Mouse (Mus musculus): ENCODE results near the gene Slc41a2. TPM values are rescaled to one million over a fixed set of nuclear protein-coding genes. Genes with fewer than 3 reads are reported as not detected.
"Not testable (repeated sequence)": the region's sequence is repeated elsewhere in the genome, so short reads cannot be mapped to it uniquely, and the experiment has no call there.

The Slc41a2 gene
- polyA plus RNA-seq, 1 experiment from 2014 or later, result 1.6 TPM

DNA sequence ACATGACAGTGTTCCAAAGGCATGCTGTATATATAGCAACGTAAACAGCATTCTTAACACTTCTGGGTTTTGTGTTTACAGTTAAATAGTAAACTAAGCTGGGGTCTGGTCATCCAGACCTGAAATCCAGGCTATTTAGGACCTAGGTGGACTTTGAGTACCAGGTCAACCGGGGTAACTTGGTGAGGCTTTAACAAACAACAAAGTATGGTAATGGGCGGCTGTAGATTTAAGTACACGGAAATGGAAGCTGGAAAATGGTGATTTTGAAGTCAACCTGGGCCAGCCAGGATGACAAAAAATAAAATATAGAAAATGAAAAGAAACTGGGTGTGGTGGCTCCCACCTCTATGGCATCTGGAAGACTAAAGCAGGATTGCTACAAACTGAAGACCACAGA is 21.8 kb upstream of the Slc41a2 start:
- H3K9me3 ChIP-seq (ENCODE audit: control insufficient read depth, low read length), result no peaks in the 10 kb centered on the region
- no peak overlapping the region for H3K9ac ChIP-seq (ENCODE audit: low read length)
- peak overlapping the region; percentile 85 for H3K4me3 ChIP-seq (ENCODE audit: low read depth, low read length)
- no peak; the same call in 1 of the 2 replicates for ATAC-seq (replicated peaks; ENCODE audit: low FRiP score, low TSS enrichment, low read depth)
- DNase-seq (ENCODE audit: low spot score), result no peak
- H3K4me1 ChIP-seq (replicated peaks; ENCODE audit: control insufficient read depth, insufficient read depth, low read length), result peaks cover 6% of the 10 kb centered on the region
- H3K36me3 ChIP-seq (ENCODE audit: control insufficient read depth, insufficient read depth, low read length), result peaks cover 22% of the 10 kb centered on the region
- WGBS, result 64% methylated on average over 4 of the region's 4 CpGs
- H3K27me3 ChIP-seq (replicated peaks; ENCODE audit: control insufficient read depth, insufficient read depth, low read length), result no peaks in the 10 kb centered on the region
- H3K27ac ChIP-seq (ENCODE audit: low read depth), result 0 out of 2 replicates have a peak overlapping the region, but pooled peaks have one; percentile 43
- peak overlapping the region; percentile 62 for H3K4me2 ChIP-seq (ENCODE audit: low read length)

DNA sequence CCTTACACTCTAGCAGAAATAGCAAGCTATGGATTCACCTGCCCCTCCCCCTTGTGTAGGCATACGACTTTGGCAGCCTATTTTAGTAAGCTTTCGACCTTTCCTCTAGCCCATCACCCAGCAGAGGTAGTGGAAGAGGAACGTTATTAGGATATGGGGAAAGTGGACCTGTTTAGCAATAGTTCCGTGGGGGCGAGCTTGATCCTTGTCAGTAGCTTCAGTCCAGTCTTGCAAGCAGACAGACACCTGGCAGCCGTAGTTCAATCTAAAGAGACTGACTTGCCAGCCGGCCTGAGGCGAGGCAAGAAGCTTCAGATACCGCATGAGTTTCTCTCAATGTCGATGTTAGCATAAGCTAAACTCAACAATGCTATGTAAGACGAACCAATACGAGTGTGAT is 18.7 kb upstream of the Slc41a2 start:
- no peak overlapping the region for H3K4me3 ChIP-seq (ENCODE audit: low read depth, low read length)
- no peak for ATAC-seq (replicated peaks; ENCODE audit: low FRiP score, low TSS enrichment, low read depth)
- no peak overlapping the region for H3K9ac ChIP-seq (ENCODE audit: low read length)
- no peak for DNase-seq (ENCODE audit: low spot score)
- peaks cover 6% of the 10 kb centered on the region for H3K4me1 ChIP-seq (replicated peaks; ENCODE audit: control insufficient read depth, insufficient read depth, low read length)
- no peaks in the 10 kb centered on the region for H3K36me3 ChIP-seq (ENCODE audit: control insufficient read depth, insufficient read depth, low read length)
- H3K27ac ChIP-seq (ENCODE audit: low read depth), result no peak overlapping the region
- H3K27me3 ChIP-seq (replicated peaks; ENCODE audit: control insufficient read depth, insufficient read depth, low read length), result no peaks in the 10 kb centered on the region
- H3K9me3 ChIP-seq (ENCODE audit: control insufficient read depth, low read length), result no peaks in the 10 kb centered on the region
- H3K4me2 ChIP-seq (ENCODE audit: low read length), result no peak overlapping the region
- 79% methylated on average over 12 of the region's 12 CpGs for WGBS

DNA sequence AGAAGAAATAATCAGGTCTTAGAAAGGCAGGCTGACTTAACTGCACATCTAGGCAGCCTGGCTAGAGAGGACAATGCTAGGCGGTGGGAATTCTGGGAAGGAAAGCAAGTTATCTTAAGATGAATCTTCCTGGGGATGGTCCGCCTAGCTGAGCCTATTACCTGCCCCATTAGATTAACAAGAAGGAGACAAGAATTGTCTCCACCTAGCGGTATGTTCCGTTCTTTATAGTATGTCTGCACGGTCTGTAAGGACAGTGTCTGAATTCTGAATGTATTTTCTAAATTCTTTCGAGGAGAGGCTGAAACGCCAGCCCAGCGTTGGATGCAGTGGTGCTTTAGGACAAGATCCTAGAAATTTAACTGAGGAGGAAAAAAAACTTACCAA is 16.6 kb upstream of the Slc41a2 start:
- Histone ChIP-seq H3K36me3 (ENCODE audit: control insufficient read depth, insufficient read depth, low read length) (no peaks in the 10 kb centered on the region), H3K4me1 (replicated peaks; ENCODE audit: control insufficient read depth, insufficient read depth, low read length) (peaks cover 2% of the 10 kb centered on the region; the same call in 1 of the 2 replicates), H3K4me3 (ENCODE audit: low read depth, low read length) (no peak overlapping the region), H3K27me3 (replicated peaks; ENCODE audit: control insufficient read depth, insufficient read depth, low read length) (no peaks in the 10 kb centered on the region), H3K4me2 (ENCODE audit: low read length) (peak overlapping the region; percentile 11; the same call in 1 of the 2 replicates), H3K27ac (ENCODE audit: low read depth) (no peak overlapping the region), H3K9ac (ENCODE audit: low read length) (no peak overlapping the region), H3K9me3 (ENCODE audit: control insufficient read depth, low read length) (no peaks in the 10 kb centered on the region)
- 62% methylated on average over 8 of the region's 8 CpGs for WGBS
- DNase-seq (ENCODE audit: low spot score), result no peak
- ATAC-seq (replicated peaks; ENCODE audit: low FRiP score, low TSS enrichment, low read depth), result no peak

DNA sequence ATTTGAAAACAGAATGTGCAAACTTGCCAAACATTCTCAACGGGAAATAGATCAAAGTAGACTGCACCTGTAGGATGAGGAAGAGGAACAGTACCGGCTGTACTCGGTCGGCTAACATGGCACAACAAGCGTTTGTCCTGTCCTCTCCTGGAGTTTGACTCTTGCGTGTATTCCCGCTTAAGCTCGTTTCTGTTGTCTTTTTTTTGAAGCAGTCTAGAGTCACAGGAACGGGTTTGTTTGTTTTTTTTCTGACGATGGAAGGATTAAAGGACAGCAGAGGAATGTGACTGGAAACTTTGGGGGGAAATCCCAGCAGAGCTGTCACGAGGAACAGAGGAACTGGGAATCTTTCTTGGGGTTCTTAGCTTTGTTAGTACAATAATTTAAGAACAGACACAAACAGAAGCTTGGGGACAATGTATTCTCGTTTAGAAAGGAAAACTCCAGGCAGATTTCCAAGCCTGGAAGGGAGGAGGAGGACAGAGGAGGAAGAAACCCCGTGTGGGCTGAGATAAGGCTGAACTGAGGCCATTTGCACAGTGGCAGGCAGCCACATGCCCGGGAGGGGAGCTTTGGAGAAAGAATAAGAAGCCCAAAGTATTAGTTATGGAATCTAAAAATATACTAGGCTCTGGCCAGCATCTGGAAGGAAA is 16.1 kb upstream of the Slc41a2 start:
- DNase-seq (ENCODE audit: low spot score) (no peak), ATAC-seq (replicated peaks; ENCODE audit: low FRiP score, low TSS enrichment, low read depth) (no peak)
- Histone ChIP-seq H3K9me3 (ENCODE audit: control insufficient read depth, low read length) (no peaks in the 10 kb centered on the region), H3K27me3 (replicated peaks; ENCODE audit: control insufficient read depth, insufficient read depth, low read length) (no peaks in the 10 kb centered on the region), H3K36me3 (ENCODE audit: control insufficient read depth, insufficient read depth, low read length) (no peaks in the 10 kb centered on the region), H3K4me1 (replicated peaks; ENCODE audit: control insufficient read depth, insufficient read depth, low read length) (no peaks in the 10 kb centered on the region), H3K4me2 (ENCODE audit: low read length) (peak overlapping the region; percentile 11; the same call in 1 of the 2 replicates), H3K27ac (ENCODE audit: low read depth) (no peak overlapping the region), H3K9ac (ENCODE audit: low read length) (no peak overlapping the region), H3K4me3 (ENCODE audit: low read depth, low read length) (no peak overlapping the region)
- WGBS, result 36% methylated on average over 14 of the region's 14 CpGs

DNA sequence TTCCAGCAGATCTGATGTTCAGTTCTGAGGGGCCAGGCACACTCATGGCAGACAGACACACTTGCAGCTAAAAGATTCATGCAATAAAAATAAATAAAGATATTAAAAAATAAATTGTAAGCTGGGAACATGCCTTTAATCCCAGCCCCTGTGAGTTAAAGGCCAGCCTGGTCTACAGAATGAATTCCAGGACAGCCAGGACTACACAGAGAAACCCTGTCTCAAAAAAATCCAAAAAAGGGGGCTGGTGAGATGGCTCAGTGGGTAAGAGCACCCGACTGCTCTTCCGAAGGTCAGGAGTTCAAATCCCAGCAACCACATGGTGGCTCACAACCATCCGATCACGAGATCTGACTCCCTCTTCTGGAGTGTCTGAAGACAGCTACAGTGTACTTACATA is 14.1 kb upstream of the Slc41a2 start:
- not testable (repeated sequence) for DNase-seq (ENCODE audit: low spot score); H3K4me2 ChIP-seq (ENCODE audit: low read length); H3K27me3 ChIP-seq (replicated peaks; ENCODE audit: control insufficient read depth, insufficient read depth, low read length); H3K36me3 ChIP-seq (ENCODE audit: control insufficient read depth, insufficient read depth, low read length); ATAC-seq (replicated peaks; ENCODE audit: low FRiP score, low TSS enrichment, low read depth); H3K9ac ChIP-seq (ENCODE audit: low read length); H3K9me3 ChIP-seq (ENCODE audit: control insufficient read depth, low read length); H3K4me1 ChIP-seq (replicated peaks; ENCODE audit: control insufficient read depth, insufficient read depth, low read length); H3K4me3 ChIP-seq (ENCODE audit: low read depth, low read length); H3K27ac ChIP-seq (ENCODE audit: low read depth)
- WGBS, result 76% methylated on average over 4 of the region's 4 CpGs

DNA sequence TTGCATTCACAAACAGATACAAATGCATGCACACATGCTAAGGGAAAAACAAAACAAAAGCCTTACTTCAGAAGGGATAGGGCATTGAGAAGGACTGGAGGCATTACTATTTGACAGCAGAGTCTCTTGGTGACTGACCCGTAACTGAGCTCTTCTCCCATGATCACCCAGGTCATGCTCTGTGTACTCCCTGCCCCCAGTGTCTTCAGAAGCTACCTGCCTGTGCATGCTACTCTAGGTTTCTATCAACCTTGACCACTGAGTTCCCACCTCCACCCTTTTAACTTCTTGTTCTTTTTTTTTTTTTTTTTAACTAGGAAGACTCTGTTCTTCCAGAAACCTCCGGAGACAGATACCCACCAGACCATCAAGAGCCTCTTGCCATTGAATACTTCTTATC is 13.0 kb upstream of the Slc41a2 start:
- no peak for DNase-seq (ENCODE audit: low spot score)
- Histone ChIP-seq H3K4me1 (replicated peaks; ENCODE audit: control insufficient read depth, insufficient read depth, low read length) (no peaks in the 10 kb centered on the region), H3K9ac (ENCODE audit: low read length) (no peak overlapping the region), H3K4me3 (ENCODE audit: low read depth, low read length) (no peak overlapping the region), H3K36me3 (ENCODE audit: control insufficient read depth, insufficient read depth, low read length) (no peaks in the 10 kb centered on the region), H3K4me2 (ENCODE audit: low read length) (no peak overlapping the region), H3K9me3 (ENCODE audit: control insufficient read depth, low read length) (no peaks in the 10 kb centered on the region), H3K27ac (ENCODE audit: low read depth) (no peak overlapping the region), H3K27me3 (replicated peaks; ENCODE audit: control insufficient read depth, insufficient read depth, low read length) (no peaks in the 10 kb centered on the region)
- 85% methylated on average over 2 of the region's 2 CpGs for WGBS
- ATAC-seq (replicated peaks; ENCODE audit: low FRiP score, low TSS enrichment, low read depth), result no peak

DNA sequence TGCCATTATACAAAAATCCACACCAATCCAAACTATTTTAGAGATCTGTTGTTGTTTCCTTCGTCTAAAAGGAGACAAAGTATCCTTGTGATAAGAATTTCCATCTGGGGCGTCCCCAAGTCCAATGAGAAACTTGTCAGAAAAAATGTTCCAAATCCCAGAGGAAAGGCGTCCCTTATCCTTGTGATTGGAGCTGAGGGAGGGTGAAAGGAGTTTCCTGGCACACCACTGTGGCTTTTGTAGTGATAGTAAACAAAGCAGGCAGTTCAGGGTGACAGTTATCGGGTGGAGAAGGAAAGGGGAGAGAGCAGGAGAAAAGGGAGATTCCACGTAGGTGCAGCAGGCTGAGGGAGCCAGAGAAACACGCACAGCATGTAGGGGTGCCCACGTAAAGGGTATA is 9.8 kb upstream of the Slc41a2 start:
- DNase-seq (ENCODE audit: low spot score) (no peak), ATAC-seq (replicated peaks; ENCODE audit: low FRiP score, low TSS enrichment, low read depth) (no peak)
- 32% methylated on average over 7 of the region's 7 CpGs for WGBS

GRCm38 (mm10) chr10:83346359-83346736 is 8.7 kb upstream of the Slc41a2 start:
- no peaks in the 10 kb centered on the region for H3K4me1 ChIP-seq (replicated peaks; ENCODE audit: control insufficient read depth, insufficient read depth, low read length)
- H3K4me2 ChIP-seq (ENCODE audit: low read length), result no peak overlapping the region
- WGBS, result 85% methylated on average over 5 of the region's 5 CpGs
- H3K4me3 ChIP-seq (ENCODE audit: low read depth, low read length), result no peak overlapping the region
- no peak overlapping the region for H3K27ac ChIP-seq (ENCODE audit: low read depth)
- ATAC-seq (replicated peaks; ENCODE audit: low FRiP score, low TSS enrichment, low read depth) (no peak), DNase-seq (ENCODE audit: low spot score) (no peak)
- no peak overlapping the region for H3K9ac ChIP-seq (ENCODE audit: low read length)
- H3K27me3 ChIP-seq (replicated peaks; ENCODE audit: control insufficient read depth, insufficient read depth, low read length), result no peaks in the 10 kb centered on the region
- no peaks in the 10 kb centered on the region for H3K36me3 ChIP-seq (ENCODE audit: control insufficient read depth, insufficient read depth, low read length)
- H3K9me3 ChIP-seq (ENCODE audit: control insufficient read depth, low read length), result no peaks in the 10 kb centered on the region

More for the DNA sequence above, 9.8 kb upstream of the Slc41a2 start:
- H3K27me3 ChIP-seq (replicated peaks; ENCODE audit: control insufficient read depth, insufficient read depth, low read length), result no peaks in the 10 kb centered on the region
- H3K36me3 ChIP-seq (ENCODE audit: control insufficient read depth, insufficient read depth, low read length), result no peaks in the 10 kb centered on the region
- H3K4me2 ChIP-seq (ENCODE audit: low read length), result no peak overlapping the region
- no peaks in the 10 kb centered on the region for H3K4me1 ChIP-seq (replicated peaks; ENCODE audit: control insufficient read depth, insufficient read depth, low read length)
- no peak overlapping the region for H3K9ac ChIP-seq (ENCODE audit: low read length)
- H3K9me3 ChIP-seq (ENCODE audit: control insufficient read depth, low read length), result no peaks in the 10 kb centered on the region
- H3K27ac ChIP-seq (ENCODE audit: low read depth), result no peak overlapping the region
- H3K4me3 ChIP-seq (ENCODE audit: low read depth, low read length), result no peak overlapping the region

GRCm38 (mm10) chr10:83345693-83346358 is 8.1 kb upstream of the Slc41a2 start:
- Histone ChIP-seq H3K36me3 (ENCODE audit: control insufficient read depth, insufficient read depth, low read length) (no peaks in the 10 kb centered on the region), H3K9ac (ENCODE audit: low read length) (no peak overlapping the region), H3K27ac (ENCODE audit: low read depth) (no peak overlapping the region), H3K27me3 (replicated peaks; ENCODE audit: control insufficient read depth, insufficient read depth, low read length) (no peaks in the 10 kb centered on the region), H3K4me3 (ENCODE audit: low read depth, low read length) (no peak overlapping the region), H3K4me2 (ENCODE audit: low read length) (no peak overlapping the region), H3K4me1 (replicated peaks; ENCODE audit: control insufficient read depth, insufficient read depth, low read length) (no peaks in the 10 kb centered on the region), H3K9me3 (ENCODE audit: control insufficient read depth, low read length) (no peaks in the 10 kb centered on the region)
- DNase-seq (ENCODE audit: low spot score), result no peak
- 52% methylated on average over 7 of the region's 7 CpGs for WGBS
- ATAC-seq (replicated peaks; ENCODE audit: low FRiP score, low TSS enrichment, low read depth), result no peak
